In genomic region chr2:122368995-122369739, GRCm38 (mm10) we compare ENCODE assay signal across 8 mouse cellular contexts. TPM values are rescaled to one million over a fixed set of nuclear protein-coding genes. Genes with fewer than 3 reads are reported as not detected.
DNase-seq lines count a peak whose midpoint lies in the region; ATAC-seq and TF ChIP-seq lines count a peak whose summit lies in the region.

Gene Shf (minus strand): TSS chr2:122369162.

- peak within 1 kb of the TSS; percentile 79 for H3K27ac ChIP-seq in ES-E14 (ENCODE audit: insufficient read depth, low read depth, low read length, poor library complexity, severe bottlenecking)
- peak within 1 kb of the TSS; percentile 46; the same call in 1 of the 2 replicates for H3K27ac ChIP-seq in lung, embryonic 14.5 days (ENCODE audit: low read depth)
- H3K27ac ChIP-seq in olfactory bulb, adult 2 months (ENCODE audit: insufficient read depth, low read depth, low read length) = 0 out of 2 replicates have a peak within 1 kb of the TSS, but pooled peaks have one; percentile 16

- TF ChIP-seq POLR2A in olfactory bulb, adult 2 months (IDR thresholded peaks at IDR 0.05; ENCODE audit: insufficient read depth, low read depth, low read length) = peak; percentile 58

- H3K4me2 ChIP-seq in lung, embryonic 14.5 days = peak within 1 kb of the TSS; percentile 88

- H3K36me3 ChIP-seq in ES-E14 (ENCODE audit: control insufficient read depth, insufficient read depth, low read length, poor library complexity, severe bottlenecking) = no peaks in the 10 kb centered on the region
- H3K36me3 ChIP-seq in lung, embryonic 14.5 days (ENCODE audit: insufficient read depth) = no peaks in the 10 kb centered on the region

- in situ Hi-C loops in ES-E14 (cut with MboI; ENCODE audit: low sequenced_read_pairs in 2 of 2, unreplicated experiment in 2 of 2) = no loop called here

- no peaks in the 10 kb centered on the region for H3K9me3 ChIP-seq in ES-E14 (ENCODE audit: control insufficient read depth, insufficient read depth, low read depth, low read length)
- H3K9me3 ChIP-seq in lung, embryonic 14.5 days (ENCODE audit: low read depth, low read length) = no peaks in the 10 kb centered on the region

- peak; percentile 95 for ATAC-seq in lung, embryonic 14.5 days (ENCODE audit: insufficient read depth)

- peak within 1 kb of the TSS; percentile 89 to 95 for H3K4me3 ChIP-seq in ES-E14 (ENCODE audit: insufficient read depth in 1 of 2, low read depth in 1 of 2, low read length in 2 of 2, poor library complexity in 1 of 2, severe bottlenecking in 1 of 2)
- peak within 1 kb of the TSS; percentile 84 for H3K4me3 ChIP-seq in lung, embryonic 14.5 days (ENCODE audit: low read depth, low read length)
- H3K4me3 ChIP-seq in olfactory bulb, adult 2 months (ENCODE audit: insufficient read depth, low read depth, low read length) = peak within 1 kb of the TSS; percentile 79

- no peaks in the 10 kb centered on the region for H3K27me3 ChIP-seq in lung, embryonic 14.5 days (ENCODE audit: insufficient read depth, low read length)

- DNase-seq in ES-E14 (ENCODE audit: low read depth, low spot score) = no peak
- peak; percentile 89 for DNase-seq in cerebellum, adult 8-10 months
- peak; percentile 68 for DNase-seq in forelimb bud, embryonic 11.5 days (ENCODE audit: low read depth, low spot score)
- DNase-seq in heart, postnatal 4 days = peak; percentile 93
- DNase-seq in layer of hippocampus, adult 8-10 months (ENCODE audit: low spot score in 2 of 2) = peak; percentile 85 to 88
- peak; percentile 87 for DNase-seq in lung, embryonic 14.5 days
- DNase-seq in thymus, adult 18-20 months = peak; percentile 84 to 85

- WGBS in lung, embryonic 14.5 days = 1% methylated on average over 46 of the region's 54 CpGs
- under 1% methylated on average over 51 of the region's 54 CpGs for WGBS in olfactory bulb, adult 2 months

- H3K4me1 ChIP-seq in ES-E14 (ENCODE audit: control insufficient read depth in 2 of 2, insufficient read depth in 2 of 2, low read length in 2 of 2, poor library complexity in 1 of 2) = peaks cover 13 to 18% of the 10 kb centered on the region in 2 experiments
- H3K4me1 ChIP-seq in lung, embryonic 14.5 days (ENCODE audit: insufficient read depth) = peaks cover 12% of the 10 kb centered on the region
- H3K4me1 ChIP-seq in olfactory bulb, adult 2 months (ENCODE audit: control insufficient read depth, insufficient read depth, low read length) = peaks cover 24% of the 10 kb centered on the region

- TF ChIP-seq CTCF in lung, embryonic 14.5 days (IDR thresholded peaks at IDR 0.05; ENCODE audit: low read depth) = no peak
- no peak for TF ChIP-seq CTCF in olfactory bulb, adult 2 months (IDR thresholded peaks at IDR 0.05; ENCODE audit: insufficient read depth, low read depth, low read length)

- H3K9ac ChIP-seq in ES-E14 (ENCODE audit: insufficient read depth, low read depth, low read length, poor library complexity, severe bottlenecking) = peak within 1 kb of the TSS; percentile 74
- peak within 1 kb of the TSS; percentile 84 for H3K9ac ChIP-seq in lung, embryonic 14.5 days

TF ChIP-seq in ES-E14, 5 proteins besides CTCF, POLR2A, EP300 and RAD21:
- TF ChIP-seq CHD2 (IDR thresholded peaks at IDR 0.05; ENCODE audit: low read depth, low read length) (no peak), HCFC1 (IDR thresholded peaks at IDR 0.05; ENCODE audit: borderline replicate concordance, insufficient read depth, low read length) (no peak; the same call in 1 of the 2 replicates), ZNF384 (IDR thresholded peaks at IDR 0.05; ENCODE audit: low read depth, low read length) (no peak), ZC3H11A (IDR thresholded peaks at IDR 0.05; ENCODE audit: borderline replicate concordance, low read depth, low read length) (no peak), MAFK (IDR thresholded peaks at IDR 0.05; ENCODE audit: insufficient read depth, low read depth, low read length) (no peak)

RNA-seq across cellular contexts. Expression of gene Shf, which starts in this region (rescaled TPM):
- 9.2 and 16.6 TPM in 2 replicates for total RNA-seq in ES-E14 (2012; rRNA removed)
- 10 to 100 TPM; 10.1 to 11.3 TPM for total RNA-seq in heart, postnatal 4 days (2021)
- 10 to 100 TPM; 56.6 to 66.5 (median 61.5) TPM for total RNA-seq in layer of hippocampus, adult 8-10 months (2022)
- polyA plus RNA-seq in lung, embryonic 14.5 days (2014; fragmentation: Nextera tagmentation; extraction: Ambion mirVana) = 3.7 and 5.1 TPM in 2 replicates
- not detected in 2 replicates for polyA plus RNA-seq in olfactory bulb, adult 2 months (2012; ENCODE audit: insufficient read depth, insufficient read length, low replicate concordance, missing spikeins)

Comparison
In these comparisons a context has a peak if more than half of its experiments do, and no peak if none do; other contexts are left out.
1. H3K27ac ChIP-seq: peak in every context shown above with its lines; median percentile 79 in ES-E14; 46 in lung, embryonic 14.5 days; 16 in olfactory bulb, adult 2 months.